Mouse (Mus musculus) liver, embryonic 14.5 days (tissue): ENCODE results near the gene Skil.

ENCODE experiments used
- CTCF ChIP-seq: IDR thresholded peaks from 2 replicates; pipeline ENCODE4 v1.5.1; 2016; ENCODE audit warnings: antibody characterized with exemption, low read depth, control low read depth
- EP300 ChIP-seq: IDR thresholded peaks from 2 replicates; pipeline ENCODE4 v1.6.1; 2016; ENCODE audit warnings: antibody characterized with exemption, low read depth

GRCm38 (mm10) chr3:31160046-31160445 lies 65.2 kb downstream of the Skil start:
- TF ChIP-seq CTCF (no peak), EP300 (no peak)
